Mouse (Mus musculus) embryonic fibroblast, embryonic 13.5 days (primary cell): ENCODE results near the gene Sfxn5. TPM values are rescaled to one million over a fixed set of nuclear protein-coding genes. Genes with fewer than 3 reads are reported as not detected.

Source experiments
- H3K27ac ChIP-seq: 2 replicates; pipeline ENCODE4 v1.5.1; 2012; ENCODE audit warnings: low read length, control low read depth, inconsistent platforms; ENCODE audit not compliant: insufficient read depth
- H3K4me1 ChIP-seq: 2 replicates; pipeline ENCODE4 v1.6.1; 2011; ENCODE audit warnings: low read length; ENCODE audit not compliant: control insufficient read depth, insufficient read depth
- H3K4me3 ChIP-seq: 2 replicates; pipeline ENCODE4 v1.5.1; 2011; ENCODE audit warnings: mild to moderate bottlenecking, control low read depth, low read length; ENCODE audit not compliant: insufficient read depth
- CTCF ChIP-seq: IDR thresholded peaks from 2 replicates; pipeline ENCODE4 v1.5.1; 2011; ENCODE audit warnings: mild to moderate bottlenecking, control low read depth, low read length, moderate library complexity, borderline replicate concordance; ENCODE audit not compliant: insufficient read depth
- POLR2A ChIP-seq: IDR thresholded peaks from 2 replicates; pipeline ENCODE4 v1.6.1; 2011; ENCODE audit warnings: low read depth, mild to moderate bottlenecking, control low read depth, low read length, moderate library complexity
- polyA plus RNA-seq: library from polyadenylated mRNA; stranded (reverse); fragments of >200 nt; gene quantifications from 2 replicates; pipeline ENCODE4 v1.2.4, GENCODE M21; 2011; ENCODE audit warnings: low read depth; ENCODE audit not compliant: missing spikeins, insufficient read length

The Sfxn5 gene
- polyA plus RNA-seq, 1 experiment: 9.7 TPM

DNA sequence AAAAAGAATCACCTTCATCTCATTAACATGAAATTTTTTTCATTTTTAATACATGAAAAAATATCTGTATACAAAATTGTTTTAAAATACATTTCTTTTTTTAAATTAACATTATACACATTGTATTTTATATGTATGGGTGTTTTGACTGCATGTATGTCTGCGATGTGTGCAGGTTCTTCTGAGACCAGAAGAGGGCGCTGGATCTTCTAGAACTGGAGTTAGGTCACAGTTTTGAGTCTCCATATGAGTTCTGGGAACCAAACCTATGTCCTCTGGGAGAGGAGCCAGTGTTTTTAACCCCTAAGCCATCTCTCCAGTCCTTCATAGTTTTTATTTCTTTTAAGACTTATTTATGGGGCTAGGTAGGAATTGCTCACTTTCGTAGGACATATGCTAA, 20.5 kb upstream of the Sfxn5 start:
- no peak for TF ChIP-seq POLR2A
- no peak for TF ChIP-seq CTCF
- H3K27ac ChIP-seq: no peak overlapping the region
- peaks cover 15% of the 10 kb centered on the region for H3K4me1 ChIP-seq
- H3K4me3 ChIP-seq: no peak overlapping the region

DNA sequence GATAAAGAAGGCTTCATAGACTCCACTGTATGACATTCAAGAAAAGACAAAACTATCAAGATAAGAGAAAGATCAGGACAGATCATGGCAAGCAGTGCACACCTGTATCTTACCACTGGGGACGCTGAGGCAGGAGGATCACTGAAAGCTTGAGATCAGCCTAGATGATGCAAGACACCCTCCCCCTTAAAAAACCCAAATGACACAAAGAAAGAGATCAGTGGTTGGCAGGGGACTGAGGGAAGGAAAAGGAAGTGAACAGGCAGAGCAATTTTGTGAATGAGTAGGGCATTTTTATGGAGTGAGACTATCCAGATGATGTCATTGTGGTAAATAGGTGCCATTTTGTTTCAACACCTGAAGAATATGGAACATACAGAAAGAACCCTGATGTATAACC, 16.9 kb upstream of the Sfxn5 start:
- Histone ChIP-seq H3K4me1 (peaks cover 18% of the 10 kb centered on the region), H3K4me3 (no peak overlapping the region), H3K27ac (peak overlapping the region; percentile 57; the same call in 1 of the 2 replicates)
- no peak for TF ChIP-seq POLR2A
- TF ChIP-seq CTCF: no peak

DNA sequence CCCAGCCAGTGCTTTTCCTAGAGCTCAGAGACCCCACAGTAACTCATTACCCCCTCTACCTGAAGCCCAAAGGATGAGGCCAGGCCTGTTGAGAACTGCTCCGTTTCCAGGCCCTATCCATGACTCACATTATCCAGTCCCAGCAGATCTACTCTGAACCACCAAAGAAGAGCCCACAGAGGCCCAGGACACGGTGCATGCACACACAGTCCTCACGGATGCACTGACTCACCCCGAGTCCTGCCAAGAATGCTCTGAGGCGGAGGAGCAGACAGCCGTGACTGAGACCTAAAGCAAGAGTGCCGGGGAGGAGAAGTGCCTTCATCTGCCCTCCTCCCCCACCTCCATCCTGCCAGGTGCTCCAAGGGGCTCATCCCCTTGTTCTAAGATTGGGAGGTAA, 16.0 kb upstream of the Sfxn5 start:
- Histone ChIP-seq H3K4me3 (no peak overlapping the region), H3K27ac (peak overlapping the region; percentile 72), H3K4me1 (peaks cover 18% of the 10 kb centered on the region)
- TF ChIP-seq CTCF (no peak), POLR2A (no peak)

DNA sequence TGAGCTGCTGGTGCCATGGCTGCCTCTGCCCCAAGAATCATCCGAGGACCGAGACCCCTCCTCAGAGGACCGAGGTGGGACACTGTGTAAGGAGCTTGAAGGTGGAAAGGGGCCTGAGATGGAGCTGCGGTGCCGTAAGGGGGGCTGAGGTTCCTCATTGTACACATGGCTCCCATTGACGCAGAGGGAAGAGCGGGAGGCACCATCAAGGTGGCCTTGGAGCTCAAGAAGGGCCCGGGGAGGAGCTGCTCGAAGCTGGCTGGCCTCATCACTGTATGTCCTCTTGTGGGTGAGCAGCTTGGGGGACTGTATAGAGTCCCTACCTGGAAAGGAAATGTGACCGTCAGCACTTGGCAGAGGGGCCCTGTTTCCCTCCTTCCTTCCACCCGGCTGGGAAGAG, 14.9 kb upstream of the Sfxn5 start:
- no peak overlapping the region for H3K27ac ChIP-seq
- no peak for TF ChIP-seq POLR2A
- no peak overlapping the region for H3K4me3 ChIP-seq
- H3K4me1 ChIP-seq: peaks cover 18% of the 10 kb centered on the region

DNA sequence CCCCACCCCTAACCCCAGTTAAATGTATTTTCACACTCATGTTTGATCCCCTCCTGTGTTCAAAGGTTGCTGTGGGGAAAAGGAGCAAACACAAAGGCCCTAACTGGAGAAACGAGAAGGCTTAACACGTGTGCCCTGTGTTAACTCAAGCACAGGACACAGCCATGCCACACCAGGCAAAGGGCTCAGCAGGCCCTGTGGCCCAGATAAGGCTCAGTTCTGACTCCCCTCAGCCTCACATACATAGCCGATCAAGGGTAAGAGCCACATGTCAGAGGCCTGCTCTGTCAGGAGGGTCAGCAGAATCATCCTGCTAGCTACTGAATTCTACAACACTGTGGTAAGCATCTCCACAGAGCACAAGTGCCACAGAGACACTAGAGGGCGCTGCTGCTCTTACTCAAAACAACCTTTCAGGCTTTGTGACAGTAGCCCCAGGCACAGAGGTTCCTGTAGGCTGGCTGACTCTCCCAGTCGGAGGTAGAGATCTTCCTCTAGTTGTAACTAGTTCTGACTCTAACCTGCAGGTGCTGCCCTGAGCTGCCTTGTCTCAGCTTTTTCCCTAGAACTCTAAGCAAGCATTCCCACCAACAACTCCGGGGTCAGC, 12.9 kb upstream of the Sfxn5 start:
- Histone ChIP-seq H3K4me1 (peaks cover 18% of the 10 kb centered on the region), H3K27ac (no peak overlapping the region), H3K4me3 (no peak overlapping the region)
- TF ChIP-seq POLR2A (no peak), CTCF (peak; percentile 86)

- no peak overlapping the region for H3K4me3 ChIP-seq
- TF ChIP-seq CTCF (no peak), POLR2A (no peak)
- peaks cover 12% of the 10 kb centered on the region for H3K4me1 ChIP-seq
- no peak overlapping the region for H3K27ac ChIP-seq
Measured at GRCm38 (mm10) chr6:85344929-85345328, 11.7 kb upstream of the Sfxn5 start.

- Histone ChIP-seq H3K27ac (no peak overlapping the region), H3K4me3 (no peak overlapping the region), H3K4me1 (no peaks in the 10 kb centered on the region)
- TF ChIP-seq CTCF: no peak
- TF ChIP-seq POLR2A: no peak
Measured at GRCm38 (mm10) chr6:85343027-85343426, 9.8 kb upstream of the Sfxn5 start.

DNA sequence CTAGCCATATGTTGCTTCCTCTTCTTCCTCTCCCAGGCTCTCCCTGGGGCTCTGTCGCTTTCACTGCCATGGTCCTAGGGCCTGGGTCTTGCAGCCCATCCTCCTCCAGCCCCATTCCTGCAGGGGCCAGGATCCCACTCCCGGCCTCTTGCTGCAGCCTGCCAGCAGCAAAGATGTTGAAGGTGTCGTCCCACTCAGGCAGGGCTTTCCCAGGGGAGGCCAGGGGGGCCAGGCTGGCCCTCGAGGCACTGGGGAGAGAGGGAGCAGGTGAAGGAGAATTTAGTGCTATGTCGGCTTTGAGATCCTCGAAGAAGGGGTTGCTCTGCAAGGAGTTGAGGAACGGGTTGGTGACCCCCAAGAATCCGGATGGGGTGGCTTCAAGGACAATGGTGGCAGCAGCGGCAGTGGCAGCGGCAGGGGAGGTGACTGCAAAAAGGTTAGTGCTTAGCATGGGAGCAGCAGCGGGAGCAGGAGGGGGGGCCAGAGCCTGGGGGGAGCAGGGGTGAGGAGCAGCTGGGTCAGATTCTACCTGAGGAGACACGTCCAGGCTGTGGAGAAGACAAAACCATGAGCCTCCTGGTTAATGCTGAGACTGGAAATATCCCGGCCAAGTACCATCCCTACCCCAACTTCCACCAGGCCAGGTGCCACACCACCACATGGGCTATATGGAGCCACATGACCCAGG, 8.7 kb upstream of the Sfxn5 start:
- H3K4me1 ChIP-seq: no peaks in the 10 kb centered on the region; the same call in 1 of the 2 replicates
- no peak for TF ChIP-seq CTCF
- TF ChIP-seq POLR2A: no peak
- H3K27ac ChIP-seq: no peak overlapping the region
- no peak overlapping the region for H3K4me3 ChIP-seq

GRCm38 (mm10) chr6:85340184-85340583, 7.0 kb upstream of the Sfxn5 start:
- TF ChIP-seq CTCF: no peak
- TF ChIP-seq POLR2A: no peak

GRCm38 (mm10) chr6:85339273-85339901, 6.2 kb upstream of the Sfxn5 start:
- Histone ChIP-seq H3K27ac (no peak overlapping the region), H3K4me1 (no peaks in the 10 kb centered on the region; the same call in 1 of the 2 replicates), H3K4me3 (no peak overlapping the region)
- TF ChIP-seq POLR2A (no peak), CTCF (peak; percentile 83)

More at GRCm38 (mm10) chr6:85340184-85340583, 7.0 kb upstream of the Sfxn5 start:
- no peak overlapping the region for H3K27ac ChIP-seq
- H3K4me3 ChIP-seq: no peak overlapping the region
- H3K4me1 ChIP-seq: no peaks in the 10 kb centered on the region; the same call in 1 of the 2 replicates
